Mouse (Mus musculus) ES-E14 (cell line): ENCODE measurements around the gene Nagpa.

ENCODE experiments used
- HCFC1 ChIP-seq: IDR thresholded peaks from 2 replicates; pipeline ENCODE4 v1.6.1; 2012; ENCODE audit warnings: low read length, inconsistent platforms, borderline replicate concordance; ENCODE audit not compliant: insufficient read depth
- ZC3H11A ChIP-seq: IDR thresholded peaks from 2 replicates; pipeline ENCODE4 v1.6.1; 2012; ENCODE audit warnings: low read depth, mild to moderate bottlenecking, inconsistent platforms, low read length, borderline replicate concordance
- ZNF384 ChIP-seq: IDR thresholded peaks from 2 replicates; pipeline ENCODE4 v1.6.1; 2012; ENCODE audit warnings: low read depth, low read length, inconsistent platforms

DNA sequence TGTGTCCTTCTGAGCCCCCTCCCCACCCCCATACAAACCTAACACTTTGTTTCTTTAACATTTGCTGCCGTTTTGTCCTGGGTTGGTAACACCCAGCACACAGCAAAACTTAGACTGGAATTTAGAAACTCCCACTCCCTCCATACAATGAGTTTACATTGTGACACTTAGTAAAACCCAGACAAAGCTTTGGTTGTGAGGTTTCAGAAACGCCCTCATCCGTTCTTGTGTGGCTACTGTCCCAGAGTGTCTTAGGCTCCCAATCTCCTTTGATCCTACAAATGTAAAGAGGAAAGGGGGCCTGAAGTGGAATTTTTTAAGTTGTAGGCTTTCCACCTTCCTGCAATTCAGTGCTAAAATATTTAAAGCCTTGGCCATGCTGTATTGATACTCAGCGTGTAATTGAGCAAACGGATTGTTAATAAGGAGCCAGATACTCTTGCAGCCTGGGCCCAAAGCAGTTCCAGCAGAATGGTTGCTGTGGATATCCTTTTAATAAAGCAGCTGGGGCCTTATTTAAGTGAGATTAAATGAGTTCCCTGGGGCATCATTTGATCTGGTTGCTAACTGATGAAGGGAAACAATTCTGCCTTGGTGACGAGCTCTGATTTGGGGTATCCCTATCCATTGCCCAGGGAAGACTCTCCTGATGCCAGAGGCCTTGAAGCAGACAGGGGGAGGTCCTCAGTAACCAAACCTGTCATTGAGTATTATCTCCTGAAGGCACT, 50.3 kb downstream of the Nagpa start:
- TF ChIP-seq ZNF384: no peak
- TF ChIP-seq ZC3H11A: no peak
- TF ChIP-seq HCFC1: no peak
